Mouse (Mus musculus) small intestine, adult 2 months (tissue): ENCODE results near the gene Tmem170b. TPM values are rescaled to one million over a fixed set of nuclear protein-coding genes. Genes with fewer than 3 reads are reported as not detected.

Experiments
- H3K27ac ChIP-seq: fragments of 200-500 bp; 2 replicates; pipeline ENCODE4 v1.5.1; 2012; ENCODE audit warnings: low read depth, low read length, control low read depth, inconsistent platforms; ENCODE audit not compliant: insufficient read depth
- H3K27me3 ChIP-seq: fragments of 200-500 bp; 2 replicates; pipeline ENCODE4 v1.6.1; 2012; ENCODE audit warnings: mild to moderate bottlenecking, moderate library complexity, low read length, inconsistent platforms; ENCODE audit not compliant: control insufficient read depth, insufficient read depth
- H3K36me3 ChIP-seq: fragments of 200-500 bp; 2 replicates; pipeline ENCODE4 v1.6.1; 2012; ENCODE audit warnings: mild to moderate bottlenecking, low read length, control low read depth, inconsistent platforms; ENCODE audit not compliant: control insufficient read depth, insufficient read depth
- H3K4me1 ChIP-seq: fragments of 200-500 bp; 2 replicates; pipeline ENCODE4 v1.6.1; 2012; ENCODE audit warnings: low read length, inconsistent platforms, mixed read lengths; ENCODE audit not compliant: control insufficient read depth, insufficient read depth, insufficient read length
- H3K4me3 ChIP-seq: fragments of 200-500 bp; 2 replicates; pipeline ENCODE4 v1.5.1; 2012; ENCODE audit warnings: low read depth, mild to moderate bottlenecking, control low read depth, inconsistent platforms, low read length, moderate library complexity
- CTCF ChIP-seq: fragments of 200-500 bp; IDR thresholded peaks from 2 replicates; pipeline ENCODE4 v1.5.1; 2012; ENCODE audit warnings: low read depth, mild to moderate bottlenecking, control low read depth, inconsistent platforms, low read length, moderate library complexity, mixed read lengths; ENCODE audit not compliant: insufficient replicate concordance, insufficient read length; ENCODE audit errors: extremely low read depth
- POLR2A ChIP-seq: fragments of 200-500 bp; IDR thresholded peaks from 2 replicates; pipeline ENCODE4 v1.6.1; 2012; ENCODE audit warnings: low read depth, mild to moderate bottlenecking, control low read depth, inconsistent platforms, low read length, moderate library complexity
- WGBS: fragments of 180-500 bp; shearing (Covaris S2); methylation state at CpG from one replicate; pipeline ENCODE4 v1.1.7; 2018; 5-methylcytosine and 5-hydroxymethylcytosine counted together
- polyA plus RNA-seq: library from polyadenylated mRNA; depleted of rRNA; stranded (reverse); fragments of >200 nt; gene quantifications from 2 replicates; pipeline ENCODE4 v1.2.3, GENCODE M21; 2012

Gene Tmem170b
- polyA plus RNA-seq, 1 experiment: 5.3 TPM

DNA sequence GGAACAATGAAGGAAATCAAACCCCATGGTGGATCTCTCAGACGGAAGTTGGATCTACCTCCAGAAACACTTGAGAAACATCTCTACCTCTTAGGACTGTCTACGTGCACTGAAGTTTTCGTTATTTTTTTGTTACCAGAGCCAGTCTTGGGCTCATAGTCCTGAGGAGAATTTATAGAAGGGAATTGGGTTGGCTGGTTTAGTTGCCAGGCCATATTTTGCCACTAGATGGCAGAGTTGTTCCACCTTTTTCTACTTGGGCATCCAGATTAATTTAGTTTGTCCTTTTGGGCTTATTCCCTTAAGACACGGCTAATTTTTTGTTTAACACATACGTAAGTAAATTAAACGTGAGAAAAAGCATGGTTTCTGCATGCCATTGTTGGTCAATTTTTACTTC is 37.1 kb downstream of the Tmem170b start:
- Histone ChIP-seq H3K27me3 (no peaks in the 10 kb centered on the region), H3K4me3 (no peak overlapping the region), H3K36me3 (peaks cover 2% of the 10 kb centered on the region), H3K27ac (no peak overlapping the region), H3K4me1 (no peaks in the 10 kb centered on the region)
- no peak for TF ChIP-seq CTCF
- no peak for TF ChIP-seq POLR2A
- 31% methylated on average over 6 of the region's 6 CpGs for WGBS

- H3K27ac ChIP-seq: no peak overlapping the region
Measured at GRCm38 (mm10) chr13:41643798-41644197, 38.1 kb downstream of the Tmem170b start.

DNA sequence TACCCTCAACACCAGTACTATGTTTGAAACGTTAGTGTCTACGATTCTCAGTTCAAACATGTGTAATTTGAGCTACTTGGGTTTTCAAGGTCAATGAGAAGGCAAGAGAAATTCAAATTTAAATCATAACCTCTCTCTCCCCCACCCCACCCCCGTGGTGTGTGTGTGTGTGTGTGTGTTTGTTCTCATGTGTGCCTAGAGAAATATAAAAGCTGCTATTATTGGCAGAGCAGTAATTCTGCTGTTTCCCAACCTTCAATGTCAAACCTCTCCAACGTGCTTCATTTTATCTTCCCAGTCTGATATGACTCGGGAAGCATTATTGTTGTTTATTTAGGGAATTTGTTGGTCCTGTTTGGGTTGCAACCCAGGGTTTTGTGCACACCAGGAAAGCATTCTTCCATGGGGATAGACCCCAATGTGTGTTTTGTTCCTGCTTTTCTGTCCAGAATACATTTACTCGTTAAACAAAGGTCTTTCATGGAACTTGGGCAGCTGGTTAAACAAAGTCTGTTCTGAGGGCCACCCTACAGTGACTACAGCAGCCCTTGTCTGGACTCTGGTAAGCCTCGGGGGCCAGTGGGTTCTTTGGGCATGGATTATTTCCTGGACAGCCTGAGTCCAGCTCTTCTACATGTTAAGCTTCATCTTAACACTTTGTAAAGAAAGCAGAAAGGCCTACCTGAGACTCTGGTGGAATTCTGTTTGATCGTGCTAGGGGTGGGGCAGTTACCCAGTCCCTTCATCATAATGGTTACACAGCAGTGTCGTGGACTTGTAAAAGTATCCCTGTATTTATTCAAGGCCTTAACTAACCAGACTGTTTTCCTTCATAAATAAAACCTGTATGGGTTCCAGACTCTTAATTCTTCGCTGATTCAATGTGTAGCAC is 39.1 kb downstream of the Tmem170b start:
- no peaks in the 10 kb centered on the region for H3K4me1 ChIP-seq
- H3K27me3 ChIP-seq: no peaks in the 10 kb centered on the region
- TF ChIP-seq POLR2A (no peak), CTCF (no peak)
- H3K27ac ChIP-seq: no peak overlapping the region
- peaks cover 2% of the 10 kb centered on the region for H3K36me3 ChIP-seq
- WGBS: 42% methylated on average over 10 of the region's 10 CpGs
- H3K4me3 ChIP-seq: no peak overlapping the region

More at GRCm38 (mm10) chr13:41643798-41644197, 38.1 kb downstream of the Tmem170b start:
- peaks cover 2% of the 10 kb centered on the region for H3K36me3 ChIP-seq
- H3K4me3 ChIP-seq: no peak overlapping the region
- TF ChIP-seq POLR2A (no peak), CTCF (no peak)
- no peaks in the 10 kb centered on the region for H3K4me1 ChIP-seq
- H3K27me3 ChIP-seq: no peaks in the 10 kb centered on the region
- WGBS: 71% methylated on average over 7 of the region's 7 CpGs

DNA sequence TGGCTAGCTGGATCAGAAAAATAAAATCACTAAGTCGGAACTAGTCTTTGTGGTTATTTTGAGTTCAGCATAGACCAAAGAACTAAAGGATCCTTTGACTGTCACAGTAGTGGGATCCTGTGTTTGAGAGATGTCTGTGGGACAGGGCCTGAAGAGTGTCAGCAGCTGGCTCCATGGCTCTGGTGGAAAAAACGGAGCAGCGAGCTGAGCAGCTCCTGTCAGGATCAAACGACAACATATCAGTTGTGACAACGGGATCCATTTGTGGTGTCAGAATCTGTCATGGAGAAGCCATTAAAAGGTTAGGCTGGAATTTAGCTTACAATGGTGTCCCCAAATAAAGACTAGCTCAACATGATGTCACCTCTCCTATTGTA is 39.8 kb downstream of the Tmem170b start:
- H3K4me3 ChIP-seq: no peak overlapping the region
- no peak for TF ChIP-seq CTCF
- TF ChIP-seq POLR2A: no peak
- H3K27me3 ChIP-seq: no peaks in the 10 kb centered on the region
- WGBS: 89% methylated on average over 5 of the region's 5 CpGs
- no peaks in the 10 kb centered on the region for H3K4me1 ChIP-seq
- no peak overlapping the region for H3K27ac ChIP-seq
- H3K36me3 ChIP-seq: peaks cover 2% of the 10 kb centered on the region

DNA sequence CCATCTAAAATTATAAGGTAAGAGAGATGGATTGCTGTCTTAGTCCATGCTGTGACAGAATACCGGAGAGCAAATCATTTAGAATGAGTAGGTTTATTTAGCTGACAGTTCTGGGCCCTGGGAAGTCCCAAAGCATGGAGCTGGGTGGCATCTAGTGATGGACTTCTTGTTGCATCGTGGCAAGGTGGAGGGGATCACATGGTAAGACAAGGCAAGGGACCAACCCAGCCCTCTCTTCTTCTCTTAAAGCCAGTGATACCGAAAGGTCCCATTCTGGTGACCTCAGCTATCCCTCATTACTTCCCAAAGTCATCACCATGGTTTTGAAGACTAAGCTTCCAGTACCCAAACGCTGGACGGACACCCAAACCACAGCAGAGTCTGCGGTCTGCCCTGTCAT is 42.3 kb downstream of the Tmem170b start:
- Histone ChIP-seq H3K27me3 (no peaks in the 10 kb centered on the region), H3K4me3 (no peak overlapping the region), H3K36me3 (no peaks in the 10 kb centered on the region), H3K4me1 (no peaks in the 10 kb centered on the region), H3K27ac (no peak overlapping the region)
- 89% methylated on average over 6 of the region's 6 CpGs for WGBS
- TF ChIP-seq CTCF (no peak), POLR2A (no peak)

DNA sequence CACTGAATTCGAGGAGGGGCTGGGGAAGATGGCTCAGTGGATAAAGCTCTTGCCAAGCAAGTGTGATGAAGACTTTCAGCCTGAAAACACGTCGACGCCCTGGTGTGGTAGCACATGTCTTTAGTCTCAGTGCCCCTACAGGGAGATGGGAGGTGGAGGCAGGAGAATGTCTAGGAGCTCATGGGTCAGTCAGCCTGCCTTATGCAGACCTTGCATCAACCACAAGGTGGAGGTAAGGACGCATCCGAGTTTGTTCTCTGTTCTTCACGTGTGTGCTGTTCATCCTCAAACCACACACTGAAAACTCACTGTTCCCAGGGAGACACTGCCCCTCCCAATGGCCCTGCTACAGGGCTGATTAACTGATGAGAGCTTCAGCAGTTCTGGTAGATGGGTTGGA is 45.0 kb downstream of the Tmem170b start:
- 79% methylated on average over 7 of the region's 7 CpGs for WGBS

GRCm38 (mm10) chr13:41653791-41654190 is 48.1 kb downstream of the Tmem170b start:
- Histone ChIP-seq H3K36me3 (no peaks in the 10 kb centered on the region), H3K4me1 (no peaks in the 10 kb centered on the region), H3K27me3 (no peaks in the 10 kb centered on the region), H3K27ac (no peak overlapping the region), H3K4me3 (no peak overlapping the region)
- WGBS: 56% methylated on average over 2 of the region's 2 CpGs
- TF ChIP-seq POLR2A (no peak), CTCF (no peak)

More for the DNA sequence above, 45.0 kb downstream of the Tmem170b start:
- H3K4me3 ChIP-seq: no peak overlapping the region
- TF ChIP-seq POLR2A (no peak), CTCF (no peak)
- H3K4me1 ChIP-seq: no peaks in the 10 kb centered on the region
- no peaks in the 10 kb centered on the region for H3K27me3 ChIP-seq
- H3K36me3 ChIP-seq: no peaks in the 10 kb centered on the region
- no peak overlapping the region for H3K27ac ChIP-seq

GRCm38 (mm10) chr13:41655576-41656090 is 49.9 kb downstream of the Tmem170b start:
- no peaks in the 10 kb centered on the region for H3K27me3 ChIP-seq
- TF ChIP-seq POLR2A (no peak), CTCF (no peak)
- H3K27ac ChIP-seq: no peak overlapping the region
- WGBS: 75% methylated on average over 10 of the region's 10 CpGs
- no peaks in the 10 kb centered on the region for H3K4me1 ChIP-seq
- H3K36me3 ChIP-seq: no peaks in the 10 kb centered on the region
- H3K4me3 ChIP-seq: no peak overlapping the region
